Mouse (Mus musculus) A20 (cell line): ENCODE measurements at regions not wholly inside any gene's neighbourhood (a gene's known extent, or its start where the extent isn't known, plus 50 kb on each side); places are given as distances from the start of the nearest gene placed in this dataset.

Source experiments
- DNase-seq: peaks from one replicate; pipeline ENCODE4 v3.0.0-alpha.2; 2011; ENCODE audit warnings: low read depth, low spot score

DNA sequence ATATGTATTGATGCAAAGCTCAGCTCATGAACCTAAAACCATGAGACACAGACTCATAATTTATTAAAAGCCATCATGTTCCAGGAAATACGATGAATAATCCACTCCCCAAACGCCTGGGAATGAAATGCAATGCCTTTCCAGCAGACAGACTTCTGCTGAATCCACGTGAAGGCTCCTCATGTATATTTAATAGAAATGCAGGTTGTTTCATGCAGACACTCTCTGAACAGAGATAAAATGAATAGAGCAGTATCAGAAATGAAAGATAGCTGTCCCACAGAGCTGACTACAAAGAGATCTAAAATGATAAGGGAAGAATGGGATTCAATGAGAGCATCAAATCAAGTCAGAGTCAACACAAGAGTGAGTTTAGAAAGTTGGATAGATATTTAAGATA is 376.3 kb upstream of the Lrfn5 start:
- no peak for DNase-seq

DNA sequence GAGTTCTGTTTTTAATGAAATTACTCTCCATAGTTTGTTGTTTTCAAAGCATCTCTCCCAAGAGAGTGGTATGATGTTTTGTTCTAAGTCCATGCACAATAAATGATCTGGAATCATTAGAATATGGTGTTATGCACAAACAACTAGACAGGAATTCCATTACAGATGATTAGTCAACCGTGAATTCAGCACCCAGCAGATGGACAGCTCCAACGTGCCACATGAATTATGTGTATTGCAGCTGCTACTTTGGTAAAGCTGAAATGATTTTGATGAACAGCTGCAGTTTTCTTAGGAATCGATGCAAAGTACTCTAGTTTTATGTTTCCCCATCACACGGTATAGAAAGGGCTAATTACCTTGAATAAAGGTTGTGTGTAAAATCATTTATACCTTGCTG is 347.6 kb upstream of the Lrfn5 start:
- DNase-seq: peak; percentile 14
